ENCODE assay signal across 15 mouse cellular contexts in genomic region chr17:11235273-11235672, GRCm38 (mm10).
"Had no signal": no experiment of that assay in that cellular context is flagged by ENCODE, and none has a peak within 500 bp of the region (broad histone marks: within the 10 kb centered on the region; RNA-seq: fewer than 3 reads in every experiment).

No protein-coding gene starts in this region.

- H3K4me2 ChIP-seq: kidney, embryonic 15.5 days; limb, embryonic 13.5 days; liver, embryonic 12.5 days; liver, embryonic 15.5 days; midbrain, embryonic 11.5 days had no signal

- H3K4me1 ChIP-seq: kidney, embryonic 15.5 days; liver, embryonic 12.5 days; liver, embryonic 15.5 days had no signal

- H3K4me3 ChIP-seq: kidney, embryonic 15.5 days; limb, embryonic 10.5 days; limb, embryonic 13.5 days; liver, embryonic 12.5 days; liver, embryonic 15.5 days had no signal

- H3K9me3 ChIP-seq: kidney, embryonic 15.5 days; limb, embryonic 10.5 days; limb, embryonic 13.5 days; liver, embryonic 12.5 days; liver, embryonic 15.5 days had no signal

- H3K36me3 ChIP-seq: kidney, embryonic 15.5 days; limb, embryonic 10.5 days; limb, embryonic 13.5 days; liver, embryonic 12.5 days; liver, embryonic 15.5 days had no signal

- H3K27me3 ChIP-seq: kidney, embryonic 15.5 days; limb, embryonic 13.5 days; liver, embryonic 12.5 days; liver, embryonic 15.5 days had no signal

- H3K27ac ChIP-seq: kidney, embryonic 15.5 days; limb, embryonic 10.5 days; limb, embryonic 13.5 days; liver, embryonic 12.5 days; liver, embryonic 15.5 days had no signal

- ATAC-seq: intestine, postnatal 0 days; liver, embryonic 12.5 days had no signal

- H3K9ac ChIP-seq: kidney, embryonic 15.5 days; limb, embryonic 13.5 days; liver, embryonic 12.5 days; liver, embryonic 15.5 days had no signal

- DNase-seq: kidney, adult 8-10 months; kidney, postnatal 10 days; layer of hippocampus, adult 9-11 months; liver; lung, adult 18-20 months; midbrain, embryonic 14.5 days; thymus, adult 18-20 months; thymus, postnatal 36 days had no signal
